Comparison of ENCODE assay signal across 30 mouse cellular contexts in the genomic region with DNA sequence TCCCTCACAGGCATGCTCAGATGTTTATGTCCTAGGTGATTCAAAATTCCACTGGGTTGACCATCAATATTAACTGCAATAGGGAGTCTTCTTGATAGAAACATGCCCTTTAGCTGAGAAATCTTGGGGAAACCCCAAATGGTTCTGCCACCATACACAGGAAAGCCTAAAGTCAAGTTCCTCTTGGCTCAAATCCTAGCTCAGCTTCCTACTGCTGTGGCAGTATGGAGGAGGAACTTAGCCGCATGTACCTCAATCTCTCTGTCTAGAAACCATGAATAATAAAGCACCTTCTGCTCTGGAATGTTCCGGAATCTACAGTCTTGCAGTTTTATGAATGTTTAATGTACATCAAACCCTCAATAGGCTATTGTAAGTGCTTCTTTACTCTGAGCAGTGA. TPM values are rescaled to one million over a fixed set of nuclear protein-coding genes. Genes with fewer than 3 reads are reported as not detected.
DNase-seq lines count a peak whose midpoint lies in the region; ATAC-seq and TF ChIP-seq lines count a peak whose summit lies in the region.
"Had no signal": no experiment of that assay in that cellular context is flagged by ENCODE, and none has a peak within 500 bp of the region (broad histone marks: within the 10 kb centered on the region; RNA-seq: fewer than 3 reads in every experiment).

No protein-coding gene starts in this region.

- no peaks in the 10 kb centered on the region for H3K9me3 ChIP-seq in heart, embryonic 11.5 days (replicated peaks; ENCODE audit: control insufficient read depth, low read length)
- H3K9me3 ChIP-seq in heart, embryonic 10.5 days = no peaks in the 10 kb centered on the region
- no peaks in the 10 kb centered on the region for H3K9me3 ChIP-seq in liver, embryonic 12.5 days (replicated peaks)
- H3K9me3 ChIP-seq: embryonic facial prominence, embryonic 12.5 days; hindbrain, embryonic 13.5 days; midbrain, embryonic 10.5 days; midbrain, embryonic 15.5 days; neural tube, embryonic 15.5 days had no signal

- H3K4me3 ChIP-seq in heart, embryonic 11.5 days (ENCODE audit: low read depth, low read length) = no peak overlapping the region
- no peak overlapping the region for H3K4me3 ChIP-seq in heart, embryonic 10.5 days
- no peak overlapping the region for H3K4me3 ChIP-seq in liver, adult 2 months (ENCODE audit: insufficient read depth, low read depth, low read length)
- no peak overlapping the region for H3K4me3 ChIP-seq in liver, embryonic 12.5 days
- H3K4me3 ChIP-seq: embryonic facial prominence, embryonic 12.5 days; forebrain, embryonic 10.5 days; hindbrain, embryonic 13.5 days; midbrain, embryonic 10.5 days; midbrain, embryonic 15.5 days; neural tube, embryonic 15.5 days had no signal

- H3K27ac ChIP-seq in heart, embryonic 11.5 days (ENCODE audit: low read depth, low read length) = 0 out of 2 replicates have a peak overlapping the region, but pooled peaks have one; percentile 76
- no peak overlapping the region for H3K27ac ChIP-seq in heart, embryonic 10.5 days
- H3K27ac ChIP-seq in liver, adult 2 months (replicated peaks; ENCODE audit: insufficient read depth, low read depth, low read length) = no peak overlapping the region
- H3K27ac ChIP-seq in liver, embryonic 12.5 days = no peak overlapping the region
- H3K27ac ChIP-seq: embryonic facial prominence, embryonic 12.5 days; forebrain, embryonic 10.5 days; hindbrain, embryonic 13.5 days; kidney, postnatal 0 days; midbrain, embryonic 10.5 days; midbrain, embryonic 15.5 days; neural tube, embryonic 15.5 days; stomach, postnatal 0 days had no signal

- no peaks in the 10 kb centered on the region; the same call in 1 of the 2 replicates for H3K79me2 ChIP-seq in liver, adult 2 months (ENCODE audit: control insufficient read depth, insufficient read depth, low read length)

- no peak for DNase-seq in heart, embryonic 10.5 days (ENCODE audit: low spot score)
- peak; percentile 41 for DNase-seq in liver, adult 2 months (ENCODE audit: extremely low read depth, low read depth, low spot score)
- peak; percentile 46 for DNase-seq in telencephalon, adult 2 months (ENCODE audit: low read depth, low spot score)
- DNase-seq in adipocyte (ENCODE audit: low spot score) = no peak
- DNase-seq: adrenal gland, postnatal 25 days; cerebellum, postnatal 36 days; embryo, embryonic 11 days; gastrocnemius, postnatal 14 days; kidney, adult 8-10 months; kidney, postnatal 4 days; layer of hippocampus, postnatal 36 days; liver; lung, postnatal 4 days; right cerebral cortex, adult 18-20 months; thymus, adult 2 months; thymus, postnatal 36 days had no signal

- H3K4me1 ChIP-seq in heart, embryonic 11.5 days (ENCODE audit: control insufficient read depth, insufficient read depth, low read length) = peaks cover 11% of the 10 kb centered on the region
- peaks cover 23% of the 10 kb centered on the region for H3K4me1 ChIP-seq in heart, embryonic 10.5 days
- H3K4me1 ChIP-seq in liver, adult 2 months (ENCODE audit: control insufficient read depth, insufficient read depth, low read length) = peaks cover 5% of the 10 kb centered on the region
- 0 out of 2 replicates have a peak, but pooled peaks cover 3% of the 10 kb centered on the region for H3K4me1 ChIP-seq in liver, embryonic 12.5 days
- H3K4me1 ChIP-seq: embryonic facial prominence, embryonic 12.5 days; midbrain, embryonic 15.5 days had no signal

- H3K9ac ChIP-seq in heart, embryonic 11.5 days (ENCODE audit: low read depth, low read length) = no peak overlapping the region
- H3K9ac ChIP-seq in liver, adult 2 months (ENCODE audit: low read depth, low read length) = no peak overlapping the region
- no peak overlapping the region for H3K9ac ChIP-seq in liver, embryonic 12.5 days
- H3K9ac ChIP-seq: embryonic facial prominence, embryonic 12.5 days; hindbrain, embryonic 13.5 days; midbrain, embryonic 15.5 days; neural tube, embryonic 15.5 days had no signal

- no peaks in the 10 kb centered on the region for H3K36me3 ChIP-seq in heart, embryonic 11.5 days (ENCODE audit: control insufficient read depth, insufficient read depth, low read length)
- H3K36me3 ChIP-seq in heart, embryonic 10.5 days = 0 out of 2 replicates have a peak, but pooled peaks cover 3% of the 10 kb centered on the region
- H3K36me3 ChIP-seq in liver, adult 2 months (ENCODE audit: control insufficient read depth, insufficient read depth, low read length) = no peaks in the 10 kb centered on the region
- no peaks in the 10 kb centered on the region for H3K36me3 ChIP-seq in liver, embryonic 12.5 days
- H3K36me3 ChIP-seq: embryonic facial prominence, embryonic 12.5 days; hindbrain, embryonic 13.5 days; midbrain, embryonic 15.5 days; neural tube, embryonic 15.5 days had no signal

- H3K27me3 ChIP-seq in heart, embryonic 11.5 days (ENCODE audit: control insufficient read depth, insufficient read depth, low read length) = no peaks in the 10 kb centered on the region
- no peaks in the 10 kb centered on the region for H3K27me3 ChIP-seq in heart, embryonic 10.5 days (ENCODE audit: insufficient read depth, poor library complexity, severe bottlenecking)
- no peaks in the 10 kb centered on the region for H3K27me3 ChIP-seq in liver, adult 2 months (ENCODE audit: control insufficient read depth, insufficient read depth, low read length)
- no peaks in the 10 kb centered on the region for H3K27me3 ChIP-seq in liver, embryonic 12.5 days (replicated peaks)
- H3K27me3 ChIP-seq: embryonic facial prominence, embryonic 12.5 days; hindbrain, embryonic 13.5 days; midbrain, embryonic 15.5 days; neural tube, embryonic 15.5 days had no signal

- ATAC-seq in heart, embryonic 11.5 days (replicated peaks; ENCODE audit: insufficient number of reproducible peaks, low FRiP score, low TSS enrichment) = no peak
- no peak for ATAC-seq in liver, embryonic 12.5 days
- ATAC-seq in granulocyte monocyte progenitor cell, adult 5-6 weeks (replicated peaks; ENCODE audit: poor library complexity, severe bottlenecking) = peak; percentile 59; the same call in 1 of the 2 replicates
- ATAC-seq: CD4-positive, CD25-positive, alpha-beta regulatory T cell, adult 4 months; forebrain, embryonic 16.5 days; intestine, embryonic 16.5 days; midbrain, embryonic 15.5 days had no signal

- H3K4me2 ChIP-seq in heart, embryonic 11.5 days = no peak overlapping the region
- no peak overlapping the region for H3K4me2 ChIP-seq in liver, embryonic 12.5 days
- H3K4me2 ChIP-seq: embryonic facial prominence, embryonic 12.5 days; hindbrain, embryonic 13.5 days; midbrain, embryonic 15.5 days; neural tube, embryonic 15.5 days had no signal

- WGBS in heart, embryonic 11.5 days (ENCODE audit: insufficient replicate concordance) = 72% methylated on average over 2 of the region's 2 CpGs
- WGBS in heart, embryonic 10.5 days = 94% methylated on average over 2 of the region's 2 CpGs
- 82% methylated on average over 2 of the region's 2 CpGs for WGBS in liver, adult 2 months
- 48% methylated on average over 2 of the region's 2 CpGs for WGBS in liver, embryonic 12.5 days (ENCODE audit: insufficient replicate concordance)

- TF ChIP-seq CTCF in liver, adult 2 months (IDR thresholded peaks at IDR 0.05; ENCODE audit: low read depth, low read length) = no peak

- TF ChIP-seq POLR2A in liver, adult 2 months (IDR thresholded peaks at IDR 0.05; ENCODE audit: extremely low read depth, insufficient read depth, low read length) = no peak

RNA-seq across cellular contexts. Expression of gene Large1, which starts 39.4 kb away (rescaled TPM):
- polyA plus RNA-seq in heart, embryonic 11.5 days (2014; fragmentation: Nextera tagmentation; extraction: Ambion mirVana) = 7.2 and 8.7 TPM in 2 replicates
- polyA plus RNA-seq in heart, embryonic 10.5 days (2016; fragmentation: Nextera tagmentation; extraction: Ambion mirVana) = 6.1 and 7.5 TPM in 2 replicates
- total RNA-seq in liver, adult 2 months (2014; rRNA removed) = 3.5 and 4.7 TPM in 2 replicates
- 1.4 and 1.9 TPM in 2 replicates for polyA plus RNA-seq in liver, adult 2 months (2012; rRNA removed)
- polyA plus RNA-seq in liver, embryonic 12.5 days (2016; fragmentation: Nextera tagmentation; extraction: Ambion mirVana) = 2.1 and 2.5 TPM in 2 replicates
- 1.9 and 3.6 TPM in 2 replicates for total RNA-seq in granulocyte monocyte progenitor cell, adult 5-6 weeks (2014; fragmentation: Nextera tagmentation)
- total RNA-seq in granulocyte monocyte progenitor cell, adult 5-6 weeks (2017) = 1.4 and 2.8 TPM in 2 replicates

Comparison
In these comparisons a context has a peak if more than half of its experiments do, and no peak if none do; other contexts are left out.
1. DNase-seq: peak in liver, adult 2 months (single experiment) and telencephalon, adult 2 months (single experiment); none in heart, embryonic 10.5 days (single experiment) and adipocyte (single experiment).